Mouse (Mus musculus) lung, adult 2 months (tissue): ENCODE results near the gene Rrp1b.

ENCODE experiments used
- CTCF ChIP-seq: fragments of 200-500 bp; IDR thresholded peaks from 2 replicates; pipeline ENCODE4 v1.5.1; 2011; ENCODE audit warnings: mild to moderate bottlenecking, low read length, control low read depth; ENCODE audit not compliant: insufficient read depth
- POLR2A ChIP-seq: fragments of 200-500 bp; IDR thresholded peaks from 2 replicates; pipeline ENCODE4 v1.6.1; 2011; ENCODE audit warnings: low read depth, mild to moderate bottlenecking, control low read depth, low read length, borderline replicate concordance; ENCODE audit errors: extremely low read depth

GRCm38 (mm10) chr17:32059084-32059483 is 23.2 kb downstream of the Rrp1b start:
- no peak for TF ChIP-seq POLR2A
- no peak for TF ChIP-seq CTCF
